Mouse (Mus musculus) layer of hippocampus, adult 8-10 months (tissue): Measurements from ENCODE around the gene Prps2. TPM values are rescaled to one million over a fixed set of nuclear protein-coding genes. Genes with fewer than 3 reads are reported as not detected.
"Not testable (repeated sequence)": the region's sequence is repeated elsewhere in the genome, so short reads cannot be mapped to it uniquely, and the experiment has no call there.

Experiments used
- DNase-seq, 2 experiments: peaks; one replicate each; pipeline ENCODE4 v3.0.0; 2022; ENCODE audit warnings: low spot score in 2 of 2
- total RNA-seq, 4 experiments: library from RNA; stranded (reverse); gene quantifications; 2 replicates each; pipeline ENCODE4 v1.2.4; 2022

Prps2 gene
- total RNA-seq, 4 experiments from 2014 or later: 21.5 to 28.9 (median 26.6) TPM

- no peak for DNase-seq
Measured at GRCm38 (mm10) chrX:167328519-167328918, 54.0 kb downstream of the Prps2 start.

- no peak for DNase-seq
Measured at GRCm38 (mm10) chrX:167323742-167324141, 58.8 kb downstream of the Prps2 start.

GRCm38 (mm10) chrX:167321233-167321806, 61.2 kb downstream of the Prps2 start:
- no peak for DNase-seq

- no peak for DNase-seq
Measured at GRCm38 (mm10) chrX:167318819-167319396, 63.6 kb downstream of the Prps2 start.

- DNase-seq: no peak
Measured at GRCm38 (mm10) chrX:167315766-167316165, 66.8 kb downstream of the Prps2 start.

GRCm38 (mm10) chrX:167315093-167315726, 67.3 kb downstream of the Prps2 start:
- no peak for DNase-seq

- DNase-seq: not testable (repeated sequence)
Measured at GRCm38 (mm10) chrX:167302061-167302460, 80.5 kb downstream of the Prps2 start.

Other genes starting within 250 kb of the Prps2 start
- gene Tmsb4x, start 173.4 kb downstream of the Prps2 start, total RNA-seq: 1,000 to 10,000 TPM; 1,713 to 2,363 (median 1,977) TPM
- under 1 TPM in 2 of 4 experiments, not detected in 2; 0.10 to 0.14 TPM for gene Tlr8, start 118.4 kb downstream of the Prps2 start, total RNA-seq
- gene Tlr7, start 52.2 kb downstream of the Prps2 start, total RNA-seq: 10 to 100 TPM in 1 of 4 experiments, 1 to 10 TPM in 3; 2.7 to 14.3 (median 5.7) TPM